8 mouse cellular contexts compared by ENCODE assay signal in the genomic region with DNA sequence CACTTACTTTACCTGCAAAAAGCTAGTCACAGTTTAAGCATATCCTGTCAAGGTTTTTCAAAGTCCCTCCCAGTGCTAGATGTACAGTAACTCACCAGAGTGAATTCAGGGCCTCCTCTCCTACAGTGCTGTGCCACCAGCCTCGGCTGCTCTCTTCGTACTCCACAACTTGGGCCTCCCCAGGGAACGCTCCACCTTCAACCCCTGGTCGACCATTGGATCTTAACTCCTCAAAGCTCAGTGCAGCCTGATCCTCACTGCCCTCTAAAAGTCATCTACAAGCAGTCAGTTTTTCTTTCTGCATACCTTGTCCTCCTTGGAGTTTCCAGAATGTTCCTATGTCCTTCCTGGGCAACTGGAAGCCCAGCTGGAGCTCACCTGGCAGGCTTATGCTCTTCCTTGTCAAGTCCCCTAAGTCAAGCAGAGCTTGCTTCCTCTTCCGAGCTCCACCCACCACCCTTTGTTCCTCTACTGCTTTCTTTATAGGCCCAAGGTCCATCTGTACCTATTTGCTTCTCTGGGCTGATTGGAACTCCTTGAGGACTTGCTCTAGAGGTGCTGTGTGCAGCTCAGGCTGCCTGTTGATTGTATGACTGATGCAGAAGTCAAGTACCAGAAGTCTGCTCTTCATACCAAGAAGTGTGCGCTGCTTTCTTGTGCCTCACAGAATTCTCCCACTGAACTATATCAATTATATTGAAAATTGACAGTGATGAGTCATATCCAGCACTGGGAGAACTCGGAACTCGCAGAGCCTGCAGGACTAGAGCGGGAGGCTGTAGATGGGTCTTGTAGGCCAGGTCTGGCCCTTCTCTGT.
DNase-seq lines count a peak whose midpoint lies in the region; ATAC-seq and TF ChIP-seq lines count a peak whose summit lies in the region.

No protein-coding gene starts in this region.

- ATAC-seq in embryonic facial prominence, embryonic 12.5 days (ENCODE audit: insufficient number of reproducible peaks, insufficient read depth, low FRiP score, low TSS enrichment), result 0 out of 2 replicates have a peak, but pooled peaks have one; percentile 7
- ATAC-seq in inflammation-experienced regulatory T-cells, adult 6 months, result peak; percentile 34
- no peak for ATAC-seq in liver, embryonic 16.5 days (ENCODE audit: low read depth)

- peak overlapping the region; percentile 99 for H3K4me3 ChIP-seq in gastrocnemius, adult 2 months
- peak overlapping the region; percentile 80 for H3K4me3 ChIP-seq in embryonic facial prominence, embryonic 12.5 days
- peak overlapping the region; percentile 77 for H3K4me3 ChIP-seq in liver, embryonic 16.5 days (ENCODE audit: low read depth, low read length)
- peak overlapping the region; percentile 88 for H3K4me3 ChIP-seq in olfactory bulb, adult 2 months (ENCODE audit: insufficient read depth, low read depth, low read length)

- peaks cover 33% of the 10 kb centered on the region for H3K4me1 ChIP-seq in embryonic facial prominence, embryonic 12.5 days
- H3K4me1 ChIP-seq in liver, embryonic 16.5 days (ENCODE audit: control insufficient read depth, low read depth, low read length), result peaks cover 48% of the 10 kb centered on the region
- H3K4me1 ChIP-seq in olfactory bulb, adult 2 months (ENCODE audit: control insufficient read depth, insufficient read depth, low read length), result peaks cover 23% of the 10 kb centered on the region

- peak overlapping the region; percentile 92 for H3K4me2 ChIP-seq in embryonic facial prominence, embryonic 12.5 days (replicated peaks)
- peak overlapping the region; percentile 94 for H3K4me2 ChIP-seq in liver, embryonic 16.5 days (ENCODE audit: low read depth, low read length)

- H3K27me3 ChIP-seq in embryonic facial prominence, embryonic 12.5 days, result no peaks in the 10 kb centered on the region
- H3K27me3 ChIP-seq in liver, embryonic 16.5 days (ENCODE audit: control insufficient read depth, insufficient read depth, low read depth, low read length), result no peaks in the 10 kb centered on the region

- no peak for TF ChIP-seq CTCF in gastrocnemius, adult 2 months (IDR thresholded peaks at IDR 0.05)
- TF ChIP-seq CTCF in olfactory bulb, adult 2 months (IDR thresholded peaks at IDR 0.05; ENCODE audit: insufficient read depth, low read depth, low read length), result no peak

- WGBS in embryonic facial prominence, embryonic 12.5 days, result 39% methylated on average over 9 of the region's 9 CpGs
- 32% methylated on average over 9 of the region's 9 CpGs for WGBS in liver, embryonic 16.5 days (ENCODE audit: insufficient replicate concordance)
- WGBS in olfactory bulb, adult 2 months, result 39% methylated on average over 9 of the region's 9 CpGs

- peak overlapping the region; percentile 92 for H3K9ac ChIP-seq in embryonic facial prominence, embryonic 12.5 days
- H3K9ac ChIP-seq in liver, embryonic 16.5 days (ENCODE audit: low read depth, low read length), result peak overlapping the region; percentile 84

- peaks cover 13% of the 10 kb centered on the region for H3K36me3 ChIP-seq in embryonic facial prominence, embryonic 12.5 days
- no peaks in the 10 kb centered on the region for H3K36me3 ChIP-seq in liver, embryonic 16.5 days (ENCODE audit: control insufficient read depth, insufficient read depth)

- no peak for TF ChIP-seq POLR2A in olfactory bulb, adult 2 months (IDR thresholded peaks at IDR 0.05; ENCODE audit: insufficient read depth, low read depth, low read length)

- H3K27ac ChIP-seq in gastrocnemius, adult 2 months, result peak overlapping the region; percentile 98
- H3K27ac ChIP-seq in embryonic facial prominence, embryonic 12.5 days, result peak overlapping the region; percentile 90
- H3K27ac ChIP-seq in liver, embryonic 16.5 days (ENCODE audit: low read length), result peak overlapping the region; percentile 89
- peak overlapping the region; percentile 89 for H3K27ac ChIP-seq in olfactory bulb, adult 2 months (ENCODE audit: insufficient read depth, low read depth, low read length)

- no peak for DNase-seq in gastrocnemius, adult 2 months
- DNase-seq in gastrocnemius, adult 18-20 months (ENCODE audit: low spot score), result no peak
- no peak for DNase-seq in urinary bladder, adult 18-20 months (ENCODE audit: low spot score in 2 of 2)
- no peak for DNase-seq in ovary, postnatal 36 days (ENCODE audit: low spot score)

- intact Hi-C loops in gastrocnemius, adult 2 months (cut with DNase I), result loop anchor here (5.0 kb wide), 1 partner anchor 76 kb away; no protein-coding TSS in a partner anchor

- no peaks in the 10 kb centered on the region for H3K9me3 ChIP-seq in embryonic facial prominence, embryonic 12.5 days
- H3K9me3 ChIP-seq in liver, embryonic 16.5 days (replicated peaks; ENCODE audit: control insufficient read depth, low read length), result no peaks in the 10 kb centered on the region
